Mouse (Mus musculus): ENCODE data around the gene Acoxl. TPM values are rescaled to one million over a fixed set of nuclear protein-coding genes. Genes with fewer than 3 reads are reported as not detected.

Gene Acoxl
- 0.19 and 0.22 TPM in 2 replicates for polyA plus RNA-seq (2015; fragmentation: Nextera tagmentation; extraction: Ambion mirVana)

GRCm38 (mm10) chr2:127838576-127838975 is at the start of gene Acoxl:
Acoxl (plus strand) TSS chr2:127838876.
- no peaks in the 10 kb centered on the region for H3K9me3 ChIP-seq
- H3K27me3 ChIP-seq (replicated peaks): peaks cover 25% of the 10 kb centered on the region
- H3K4me3 ChIP-seq (replicated peaks): no peak within 1 kb of the TSS
- no peaks in the 10 kb centered on the region for H3K36me3 ChIP-seq
- H3K4me2 ChIP-seq: no peak within 1 kb of the TSS
- no peak for ATAC-seq (ENCODE audit: insufficient read depth, low FRiP score, low read depth)
- no peak within 1 kb of the TSS for H3K9ac ChIP-seq
- H3K4me1 ChIP-seq: no peaks in the 10 kb centered on the region
- no peak within 1 kb of the TSS for H3K27ac ChIP-seq
- 66% methylated on average over 7 of the region's 7 CpGs for WGBS

DNA sequence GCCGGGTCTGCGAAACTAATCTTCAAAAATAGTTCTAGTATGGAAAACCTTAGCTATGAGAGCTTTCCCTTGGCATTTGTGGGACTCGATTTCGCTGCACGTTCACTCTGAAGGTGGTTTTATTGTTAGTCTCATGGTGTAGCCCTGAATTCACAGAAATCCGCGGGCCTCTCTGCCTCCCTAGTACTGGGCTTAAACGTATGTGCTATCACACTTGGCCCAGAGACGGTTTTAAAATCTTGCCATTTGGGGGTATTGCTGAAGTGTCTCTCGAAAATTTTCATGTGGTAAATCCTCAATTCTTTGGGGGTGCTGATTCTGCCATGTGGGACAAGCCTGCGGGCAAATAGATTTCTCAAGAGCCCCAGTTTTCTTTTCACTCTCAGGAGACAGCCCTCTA is 49.5 kb upstream of the Acoxl start:
- no peaks in the 10 kb centered on the region for H3K9me3 ChIP-seq
- peak overlapping the region; percentile 78 for H3K4me3 ChIP-seq (replicated peaks)
- H3K27me3 ChIP-seq (replicated peaks): no peaks in the 10 kb centered on the region
- H3K4me1 ChIP-seq: peaks cover 11% of the 10 kb centered on the region
- H3K27ac ChIP-seq: peak overlapping the region; percentile 3; the same call in 1 of the 2 replicates
- WGBS: 6% methylated on average over 11 of the region's 11 CpGs
- ATAC-seq (ENCODE audit: insufficient read depth, low FRiP score, low read depth): no peak
- H3K9ac ChIP-seq: peak overlapping the region; percentile 57
- peak overlapping the region; percentile 71 for H3K4me2 ChIP-seq
- no peaks in the 10 kb centered on the region for H3K36me3 ChIP-seq

GRCm38 (mm10) chr2:127789651-127790270 is 48.9 kb upstream of the Acoxl start:
- Histone ChIP-seq H3K9me3 (no peaks in the 10 kb centered on the region), H3K27ac (no peak overlapping the region), H3K9ac (no peak overlapping the region), H3K27me3 (replicated peaks) (no peaks in the 10 kb centered on the region), H3K36me3 (no peaks in the 10 kb centered on the region), H3K4me3 (replicated peaks) (peak overlapping the region; percentile 78), H3K4me2 (peak overlapping the region; percentile 71), H3K4me1 (peaks cover 11% of the 10 kb centered on the region)
- no peak for ATAC-seq (ENCODE audit: insufficient read depth, low FRiP score, low read depth)
- 25% methylated on average over 9 of the region's 9 CpGs for WGBS

GRCm38 (mm10) chr2:127791919-127792603 is 46.6 kb upstream of the Acoxl start, which contains the start of gene Mtln:
Mtln (minus strand) TSS chr2:127792488.
- Histone ChIP-seq H3K9ac (peak within 1 kb of the TSS; percentile 68), H3K4me3 (replicated peaks) (peak within 1 kb of the TSS; percentile 75), H3K36me3 (no peaks in the 10 kb centered on the region), H3K27me3 (replicated peaks) (no peaks in the 10 kb centered on the region), H3K27ac (peak within 1 kb of the TSS; percentile 86), H3K4me2 (peak within 1 kb of the TSS; percentile 56), H3K9me3 (no peaks in the 10 kb centered on the region), H3K4me1 (peaks cover 11% of the 10 kb centered on the region)
- 2% methylated on average over 37 of the region's 37 CpGs for WGBS
- peak; percentile 96 for ATAC-seq (ENCODE audit: insufficient read depth, low FRiP score, low read depth)

GRCm38 (mm10) chr2:127831401-127832102 is 7.1 kb upstream of the Acoxl start, which contains the start of gene Bub1:
Bub1 (minus strand) TSS chr2:127831865.
- Histone ChIP-seq H3K4me1 (peaks cover 3% of the 10 kb centered on the region; the same call in 1 of the 2 replicates), H3K4me3 (replicated peaks) (peak within 1 kb of the TSS; percentile 88), H3K9ac (peak within 1 kb of the TSS; percentile 46; the same call in 1 of the 2 replicates), H3K4me2 (peak within 1 kb of the TSS; percentile 88), H3K9me3 (no peaks in the 10 kb centered on the region), H3K27ac (no peak within 1 kb of the TSS), H3K36me3 (no peaks in the 10 kb centered on the region), H3K27me3 (replicated peaks) (no peaks in the 10 kb centered on the region)
- WGBS: under 1% methylated on average over 56 of the region's 56 CpGs
- ATAC-seq (ENCODE audit: insufficient read depth, low FRiP score, low read depth): peak; percentile 98

DNA sequence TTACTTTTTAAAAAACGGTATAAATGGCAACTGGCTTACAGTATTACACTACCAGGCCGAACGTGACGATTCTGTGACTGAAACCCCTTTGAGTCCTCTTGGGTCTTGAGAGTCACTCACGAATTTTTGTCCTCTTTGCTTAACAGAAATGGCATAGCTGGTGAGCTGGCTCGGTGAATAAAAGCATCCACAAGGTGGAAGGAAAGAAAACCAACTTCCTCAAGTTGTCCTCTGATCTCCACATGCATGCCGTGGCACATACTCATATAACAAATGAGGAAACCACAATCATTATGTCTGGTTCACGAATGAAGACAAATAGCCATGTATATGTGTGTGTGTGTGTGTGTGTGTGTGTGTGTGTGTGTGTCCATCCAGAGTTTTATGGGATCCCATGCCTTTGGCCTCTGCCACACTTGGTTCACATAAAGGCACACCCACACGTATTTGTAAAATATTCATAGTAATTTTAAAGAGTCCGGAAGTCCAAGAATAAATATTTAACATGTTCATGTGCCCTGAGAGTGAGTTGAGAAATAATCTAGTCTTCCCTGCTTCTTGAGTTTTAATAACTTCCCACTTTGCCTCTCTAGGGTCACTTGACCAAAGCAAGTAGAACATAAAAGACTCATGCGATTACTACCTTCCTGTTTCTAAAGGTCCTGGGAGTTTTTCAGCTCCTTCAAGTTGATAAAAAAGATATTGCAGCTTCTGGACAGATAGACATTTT is 6.4 kb upstream of the Acoxl start:
- Histone ChIP-seq H3K27ac (no peak overlapping the region), H3K4me1 (peaks cover 3% of the 10 kb centered on the region; the same call in 1 of the 2 replicates), H3K4me2 (peak overlapping the region; percentile 88), H3K4me3 (replicated peaks) (peak overlapping the region; percentile 88), H3K27me3 (replicated peaks) (0 out of 2 replicates have a peak, but pooled peaks cover 4% of the 10 kb centered on the region), H3K9me3 (no peaks in the 10 kb centered on the region), H3K36me3 (no peaks in the 10 kb centered on the region), H3K9ac (0 out of 2 replicates have a peak overlapping the region, but pooled peaks have one; percentile 9)
- no peak; the same call in 1 of the 2 replicates for ATAC-seq (ENCODE audit: insufficient read depth, low FRiP score, low read depth)
- WGBS: 30% methylated on average over 11 of the region's 11 CpGs

DNA sequence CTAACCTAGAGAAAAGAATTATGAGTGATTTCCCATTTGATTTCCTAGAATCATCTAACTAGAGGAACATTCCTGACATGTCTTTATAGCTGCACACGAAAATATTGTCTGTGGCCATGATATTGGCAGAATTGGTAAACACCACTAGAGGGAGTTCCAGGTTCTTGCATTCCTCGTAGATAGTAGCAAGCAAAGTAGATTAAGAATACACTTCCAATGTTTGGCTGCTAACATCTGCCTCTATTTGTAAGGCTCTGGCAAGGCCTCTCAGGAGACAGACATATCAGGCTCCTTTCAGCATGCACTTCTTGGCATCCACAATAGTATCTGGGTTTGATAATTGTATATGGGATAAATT is 5.9 kb upstream of the Acoxl start:
- WGBS: 27% methylated on average over 2 of the region's 2 CpGs
- no peak overlapping the region for H3K4me2 ChIP-seq
- H3K27me3 ChIP-seq (replicated peaks): 0 out of 2 replicates have a peak, but pooled peaks cover 4% of the 10 kb centered on the region
- no peaks in the 10 kb centered on the region for H3K9me3 ChIP-seq
- no peak for ATAC-seq (ENCODE audit: insufficient read depth, low FRiP score, low read depth)
- H3K4me1 ChIP-seq: peaks cover 3% of the 10 kb centered on the region; the same call in 1 of the 2 replicates
- no peak overlapping the region for H3K4me3 ChIP-seq (replicated peaks)
- no peak overlapping the region for H3K27ac ChIP-seq
- no peaks in the 10 kb centered on the region for H3K36me3 ChIP-seq
- H3K9ac ChIP-seq: no peak overlapping the region

GRCm38 (mm10) chr2:127839425-127839824 is 749 bp downstream of the Acoxl start:
- no peak overlapping the region for H3K4me3 ChIP-seq (replicated peaks)
- no peaks in the 10 kb centered on the region for H3K36me3 ChIP-seq
- peaks cover 25% of the 10 kb centered on the region for H3K27me3 ChIP-seq (replicated peaks)
- H3K27ac ChIP-seq: no peak overlapping the region
- ATAC-seq (ENCODE audit: insufficient read depth, low FRiP score, low read depth): no peak
- no peaks in the 10 kb centered on the region for H3K9me3 ChIP-seq
- H3K4me2 ChIP-seq: no peak overlapping the region
- H3K4me1 ChIP-seq: no peaks in the 10 kb centered on the region
- no peak overlapping the region for H3K9ac ChIP-seq
- 19% methylated on average over 11 of the region's 11 CpGs for WGBS

DNA sequence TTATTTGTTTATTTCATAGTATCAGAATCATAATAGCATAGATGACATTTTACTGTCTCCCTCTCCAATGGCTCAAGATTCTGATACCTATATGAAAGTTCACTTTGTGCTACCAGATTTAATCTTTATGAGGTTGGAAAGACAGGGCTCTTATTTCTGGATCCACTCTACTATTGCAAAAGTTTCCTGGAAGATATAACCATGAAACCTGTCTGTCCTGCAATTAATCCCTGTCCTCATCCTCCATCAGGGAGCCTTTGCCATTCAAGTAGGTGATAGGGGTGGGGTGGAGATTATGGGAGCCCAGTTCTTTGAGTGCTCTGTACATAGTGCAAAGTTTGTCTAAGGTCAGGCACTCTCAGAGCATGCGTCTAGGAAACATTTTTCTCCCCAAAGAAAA is 2.7 kb downstream of the Acoxl start:
- H3K4me1 ChIP-seq: no peaks in the 10 kb centered on the region
- no peaks in the 10 kb centered on the region for H3K9me3 ChIP-seq
- no peak for ATAC-seq (ENCODE audit: insufficient read depth, low FRiP score, low read depth)
- H3K36me3 ChIP-seq: no peaks in the 10 kb centered on the region
- WGBS: 58% methylated on average over 1 of the region's 1 CpGs
- no peak overlapping the region for H3K27ac ChIP-seq
- peaks cover 25% of the 10 kb centered on the region for H3K27me3 ChIP-seq (replicated peaks)
- H3K4me3 ChIP-seq (replicated peaks): no peak overlapping the region
- H3K4me2 ChIP-seq: no peak overlapping the region
- H3K9ac ChIP-seq: no peak overlapping the region

DNA sequence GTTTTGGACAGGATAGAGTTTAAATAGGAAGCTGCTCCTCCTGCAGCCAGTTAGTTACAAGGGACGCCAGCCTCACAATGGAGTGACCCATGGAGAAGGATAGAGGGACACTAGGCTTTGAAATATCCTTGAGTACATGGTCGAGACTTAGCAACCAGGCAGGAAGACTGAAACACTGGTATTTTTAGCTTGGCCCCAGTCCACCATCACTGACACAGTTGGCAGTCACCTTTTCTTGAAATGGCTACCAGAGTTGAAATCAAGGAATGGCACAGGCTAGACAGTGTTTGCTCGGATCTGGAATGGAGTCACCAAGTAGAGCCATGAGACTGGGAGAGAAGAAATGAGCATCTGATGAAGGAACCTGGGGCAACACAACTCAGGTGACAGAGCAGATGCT is 3.7 kb downstream of the Acoxl start:
- H3K4me2 ChIP-seq: no peak overlapping the region
- no peak overlapping the region for H3K4me3 ChIP-seq (replicated peaks)
- no peaks in the 10 kb centered on the region for H3K36me3 ChIP-seq
- H3K27me3 ChIP-seq (replicated peaks): peaks cover 20% of the 10 kb centered on the region
- H3K4me1 ChIP-seq: no peaks in the 10 kb centered on the region
- no peak for ATAC-seq (ENCODE audit: insufficient read depth, low FRiP score, low read depth)
- no peak overlapping the region for H3K27ac ChIP-seq
- no peak overlapping the region for H3K9ac ChIP-seq
- WGBS: 76% methylated on average over 3 of the region's 3 CpGs
- no peaks in the 10 kb centered on the region for H3K9me3 ChIP-seq

DNA sequence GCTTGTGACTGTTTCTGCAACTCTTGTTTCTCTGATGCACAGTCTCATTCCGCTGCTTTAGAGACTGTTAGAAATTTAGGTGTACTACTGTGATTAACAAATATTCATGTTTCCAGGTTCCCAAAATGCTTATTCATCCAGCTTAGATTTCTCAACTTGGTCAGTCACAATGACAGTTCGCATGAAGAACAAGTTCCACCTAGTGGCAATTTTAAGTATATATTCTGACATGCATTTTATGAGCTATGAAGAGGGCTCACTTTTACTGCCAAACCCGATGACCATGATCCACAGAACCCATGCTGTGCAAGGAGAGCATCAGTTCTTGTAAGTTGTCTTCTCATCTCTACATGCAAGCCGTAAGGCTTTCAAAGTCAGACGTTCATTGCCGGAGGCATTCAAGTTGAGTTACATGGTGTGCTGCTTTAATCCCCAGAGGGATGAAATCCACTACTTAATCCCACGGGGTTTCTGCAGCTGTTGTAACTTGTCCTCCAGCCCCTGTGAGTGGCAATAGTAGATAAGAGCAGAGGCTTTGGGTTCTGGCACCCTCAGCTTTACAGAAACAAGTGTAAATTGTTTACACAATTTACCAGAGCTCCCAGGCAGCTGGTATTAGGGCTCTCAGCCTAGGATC is 6.8 kb downstream of the Acoxl start:
- no peak overlapping the region for H3K4me2 ChIP-seq
- H3K4me1 ChIP-seq: no peaks in the 10 kb centered on the region
- H3K27me3 ChIP-seq (replicated peaks): no peaks in the 10 kb centered on the region
- no peak overlapping the region for H3K9ac ChIP-seq
- H3K4me3 ChIP-seq (replicated peaks): no peak overlapping the region
- H3K27ac ChIP-seq: no peak overlapping the region
- 36% methylated on average over 7 of the region's 7 CpGs for WGBS
- H3K36me3 ChIP-seq: no peaks in the 10 kb centered on the region
- H3K9me3 ChIP-seq: no peaks in the 10 kb centered on the region
- no peak for ATAC-seq (ENCODE audit: insufficient read depth, low FRiP score, low read depth)

Data from stomach, embryonic 15.5 days (tissue).